ENCODE assay signal across 7 mouse cellular contexts in the genomic region with DNA sequence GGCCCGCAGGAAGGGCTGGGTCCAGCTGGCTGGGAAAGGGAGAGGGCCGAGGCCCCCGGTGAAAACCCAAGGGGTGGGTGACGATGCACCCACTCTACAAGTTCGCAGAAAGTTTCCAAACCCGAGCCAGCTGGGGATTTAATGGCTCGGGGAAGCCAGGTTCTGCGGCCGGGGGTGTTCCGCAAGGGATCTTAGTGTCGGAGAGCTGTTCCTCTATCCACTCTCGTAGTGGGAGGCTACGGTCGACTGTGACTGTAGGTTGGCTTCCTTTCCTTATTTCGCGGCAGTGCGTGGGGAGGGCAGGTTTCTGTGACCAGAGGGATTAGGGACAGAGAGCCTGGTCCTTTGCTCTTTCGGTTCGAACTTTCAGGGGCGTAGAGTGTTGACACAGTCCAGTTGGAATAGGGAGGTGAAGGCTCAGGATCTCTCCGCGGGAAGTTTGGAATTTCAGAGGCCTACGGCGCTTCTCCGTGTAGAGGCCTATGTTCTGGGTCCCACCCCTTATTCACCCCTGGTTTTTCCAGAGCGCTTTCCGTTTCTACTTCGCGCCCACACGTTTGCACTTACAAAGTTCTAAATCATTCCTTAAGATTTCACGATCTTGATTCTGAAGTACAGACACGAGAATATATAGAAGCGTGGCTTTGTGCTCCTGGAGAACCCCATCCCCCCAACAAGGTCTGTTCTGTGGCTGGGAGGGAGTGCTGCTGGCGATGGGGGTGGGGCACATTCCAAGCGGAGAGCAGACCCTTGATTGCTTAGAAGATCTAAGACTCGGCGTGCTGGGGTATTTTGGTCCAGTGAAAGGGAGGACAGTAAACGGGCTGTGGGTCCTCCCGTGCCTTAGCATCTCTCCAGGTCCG. TPM values are rescaled to one million over a fixed set of nuclear protein-coding genes. Genes with fewer than 3 reads are reported as not detected.
DNase-seq lines count a peak whose midpoint lies in the region; ATAC-seq and TF ChIP-seq lines count a peak whose summit lies in the region.

No protein-coding gene starts in this region.

- H3K4me3 ChIP-seq in testis, adult 2 months (ENCODE audit: control insufficient read depth, low read depth, low read length): peak overlapping the region; percentile 41
- peak overlapping the region; percentile 53 for H3K4me3 ChIP-seq in forebrain, embryonic 11.5 days (ENCODE audit: low read depth, low read length)
- H3K4me3 ChIP-seq in midbrain, embryonic 12.5 days: peak overlapping the region; percentile 56

- peaks cover 12% of the 10 kb centered on the region for H3K4me1 ChIP-seq in testis, adult 2 months (ENCODE audit: control insufficient read depth, insufficient read depth, low read length)
- H3K4me1 ChIP-seq in forebrain, embryonic 11.5 days (replicated peaks; ENCODE audit: control insufficient read depth, insufficient read depth, low read length): peaks cover 6% of the 10 kb centered on the region; the same call in 1 of the 2 replicates
- peaks cover 33% of the 10 kb centered on the region for H3K4me1 ChIP-seq in midbrain, embryonic 12.5 days

- no peaks in the 10 kb centered on the region for H3K9me3 ChIP-seq in forebrain, embryonic 11.5 days (ENCODE audit: control insufficient read depth, low read length)
- no peaks in the 10 kb centered on the region for H3K9me3 ChIP-seq in midbrain, embryonic 12.5 days

- no peak for DNase-seq in testis, postnatal 14 days (ENCODE audit: low spot score)
- peak; percentile 69 for DNase-seq in forebrain, embryonic 11.5 days (ENCODE audit: low spot score)
- DNase-seq in kidney, postnatal 14 days: peak; percentile 47
- DNase-seq in left cerebral cortex, adult 18-20 months (ENCODE audit: low spot score in 2 of 2): no peak

- peak overlapping the region; percentile 50 for H3K9ac ChIP-seq in forebrain, embryonic 11.5 days (ENCODE audit: low read length)
- peak overlapping the region; percentile 58 for H3K9ac ChIP-seq in midbrain, embryonic 12.5 days (replicated peaks)

- TF ChIP-seq POLR2A in testis, adult 2 months (IDR thresholded peaks at IDR 0.05; ENCODE audit: control insufficient read depth, low read depth, low read length): no peak

- H3K36me3 ChIP-seq in testis, adult 2 months (ENCODE audit: control insufficient read depth, insufficient read depth, low read length): no peaks in the 10 kb centered on the region
- no peaks in the 10 kb centered on the region for H3K36me3 ChIP-seq in forebrain, embryonic 11.5 days (ENCODE audit: control insufficient read depth, insufficient read depth, low read length)
- H3K36me3 ChIP-seq in midbrain, embryonic 12.5 days: no peaks in the 10 kb centered on the region

- TF ChIP-seq CTCF in testis, adult 2 months (IDR thresholded peaks at IDR 0.05; ENCODE audit: control insufficient read depth, insufficient read depth, insufficient replicate concordance, low read depth, low read length): no peak

- WGBS in forebrain, embryonic 11.5 days: under 1% methylated on average over 40 of the region's 40 CpGs
- WGBS in midbrain, embryonic 12.5 days: under 1% methylated on average over 40 of the region's 40 CpGs

- H3K4me2 ChIP-seq in forebrain, embryonic 11.5 days (ENCODE audit: low read depth, low read length, severe bottlenecking): peak overlapping the region; percentile 95
- H3K4me2 ChIP-seq in midbrain, embryonic 12.5 days (replicated peaks): peak overlapping the region; percentile 95

- ATAC-seq in forebrain, embryonic 11.5 days (replicated peaks; ENCODE audit: low FRiP score): no peak; the same call in 1 of the 2 replicates
- ATAC-seq in midbrain, embryonic 12.5 days (ENCODE audit: low FRiP score, low read depth): no peak
- no peak for ATAC-seq in erythroid progenitor cell, adult 5-6 weeks (replicated peaks; ENCODE audit: low FRiP score, poor library complexity, severe bottlenecking)

- H3K27ac ChIP-seq in testis, adult 2 months (ENCODE audit: control insufficient read depth, insufficient read depth, low read depth, low read length): no peak overlapping the region
- 0 out of 2 replicates have a peak overlapping the region, but pooled peaks have one; percentile 5 for H3K27ac ChIP-seq in forebrain, embryonic 11.5 days (ENCODE audit: low read depth, low read length)
- H3K27ac ChIP-seq in midbrain, embryonic 12.5 days (replicated peaks): 0 out of 2 replicates have a peak overlapping the region, but pooled peaks have one; percentile 20

- no peaks in the 10 kb centered on the region; the same call in none of the 2 replicates for H3K27me3 ChIP-seq in testis, adult 2 months (ENCODE audit: control insufficient read depth, insufficient read depth, low read length)
- H3K27me3 ChIP-seq in forebrain, embryonic 11.5 days (ENCODE audit: control insufficient read depth, insufficient read depth, low read length): peaks cover 45% of the 10 kb centered on the region
- peaks cover 69% of the 10 kb centered on the region for H3K27me3 ChIP-seq in midbrain, embryonic 12.5 days

RNA-seq across cellular contexts. Expression of gene Gprc5c, which starts 1.6 kb away (rescaled TPM):
- 0.36 and 2.6 TPM in 2 replicates for polyA plus RNA-seq in testis, adult 2 months (2012; rRNA removed)
- 14.1 and 14.4 TPM in 2 replicates for polyA plus RNA-seq in forebrain, embryonic 11.5 days (2014; fragmentation: Nextera tagmentation; extraction: Ambion mirVana)
- polyA plus RNA-seq in midbrain, embryonic 12.5 days (2016; fragmentation: Nextera tagmentation; extraction: Ambion mirVana): 10.4 and 16.8 TPM in 2 replicates
- total RNA-seq in erythroid progenitor cell, adult 5-6 weeks (2015; ENCODE audit: low replicate concordance): not detected in 2 replicates
- total RNA-seq in erythroid progenitor cell, adult 5-6 weeks (2017; ENCODE audit: low replicate concordance): not detected in 2 replicates
- total RNA-seq in left cerebral cortex, adult 18-20 months (2021): 1 to 10 TPM; 4.3 to 6.5 TPM

RNA-seq across cellular contexts. Expression of gene Cd300a, which starts 37.3 kb away (rescaled TPM):
- 0.06 and 0.17 TPM in 2 replicates for polyA plus RNA-seq in testis, adult 2 months (2012; rRNA removed)
- 0.35 and 0.64 TPM in 2 replicates for polyA plus RNA-seq in forebrain, embryonic 11.5 days (2014; fragmentation: Nextera tagmentation; extraction: Ambion mirVana)
- polyA plus RNA-seq in midbrain, embryonic 12.5 days (2016; fragmentation: Nextera tagmentation; extraction: Ambion mirVana): 0.71 and 0.97 TPM in 2 replicates
- total RNA-seq in erythroid progenitor cell, adult 5-6 weeks (2015; ENCODE audit: low replicate concordance): 2.1 and 4.3 TPM in 2 replicates
- total RNA-seq in erythroid progenitor cell, adult 5-6 weeks (2017; ENCODE audit: low replicate concordance): 2.9 and 6.0 TPM in 2 replicates
- total RNA-seq in left cerebral cortex, adult 18-20 months (2021): under 1 TPM; 0.65 to 0.80 TPM

RNA-seq across cellular contexts. Expression of gene Gpr142, which starts 53.8 kb away (rescaled TPM):
- polyA plus RNA-seq in testis, adult 2 months (2012; rRNA removed): not detected in 2 replicates
- not detected in 2 replicates for polyA plus RNA-seq in forebrain, embryonic 11.5 days (2014; fragmentation: Nextera tagmentation; extraction: Ambion mirVana)
- polyA plus RNA-seq in midbrain, embryonic 12.5 days (2016; fragmentation: Nextera tagmentation; extraction: Ambion mirVana): not detected in 2 replicates
- total RNA-seq in erythroid progenitor cell, adult 5-6 weeks (2015; ENCODE audit: low replicate concordance): not detected in 2 replicates
- not detected in 2 replicates for total RNA-seq in erythroid progenitor cell, adult 5-6 weeks (2017; ENCODE audit: low replicate concordance)
- total RNA-seq in left cerebral cortex, adult 18-20 months (2021): not detected

RNA-seq across cellular contexts. Expression of gene Btbd17, which starts 56.8 kb away (rescaled TPM):
- polyA plus RNA-seq in testis, adult 2 months (2012; rRNA removed): 0.31 and 0.42 TPM in 2 replicates
- polyA plus RNA-seq in forebrain, embryonic 11.5 days (2014; fragmentation: Nextera tagmentation; extraction: Ambion mirVana): 42.2 and 47.3 TPM in 2 replicates
- 61.0 and 68.5 TPM in 2 replicates for polyA plus RNA-seq in midbrain, embryonic 12.5 days (2016; fragmentation: Nextera tagmentation; extraction: Ambion mirVana)
- not detected in 2 replicates for total RNA-seq in erythroid progenitor cell, adult 5-6 weeks (2015; ENCODE audit: low replicate concordance)
- not detected in 2 replicates for total RNA-seq in erythroid progenitor cell, adult 5-6 weeks (2017; ENCODE audit: low replicate concordance)
- total RNA-seq in left cerebral cortex, adult 18-20 months (2021): 10 to 100 TPM; 26.3 to 31.6 TPM

Comparison
In these comparisons a context has a peak if more than half of its experiments do, and no peak if none do; other contexts are left out.
1. DNase-seq: peak in forebrain, embryonic 11.5 days (single experiment) and kidney, postnatal 14 days (single experiment); none in testis, postnatal 14 days (single experiment) and left cerebral cortex, adult 18-20 months (0 of 2).
2. Peak in every context shown above with its lines, with median percentiles within 50 percentile points of each other: H3K4me3 ChIP-seq.